Comparison of ENCODE assay signal across 14 mouse cellular contexts in the genomic region with DNA sequence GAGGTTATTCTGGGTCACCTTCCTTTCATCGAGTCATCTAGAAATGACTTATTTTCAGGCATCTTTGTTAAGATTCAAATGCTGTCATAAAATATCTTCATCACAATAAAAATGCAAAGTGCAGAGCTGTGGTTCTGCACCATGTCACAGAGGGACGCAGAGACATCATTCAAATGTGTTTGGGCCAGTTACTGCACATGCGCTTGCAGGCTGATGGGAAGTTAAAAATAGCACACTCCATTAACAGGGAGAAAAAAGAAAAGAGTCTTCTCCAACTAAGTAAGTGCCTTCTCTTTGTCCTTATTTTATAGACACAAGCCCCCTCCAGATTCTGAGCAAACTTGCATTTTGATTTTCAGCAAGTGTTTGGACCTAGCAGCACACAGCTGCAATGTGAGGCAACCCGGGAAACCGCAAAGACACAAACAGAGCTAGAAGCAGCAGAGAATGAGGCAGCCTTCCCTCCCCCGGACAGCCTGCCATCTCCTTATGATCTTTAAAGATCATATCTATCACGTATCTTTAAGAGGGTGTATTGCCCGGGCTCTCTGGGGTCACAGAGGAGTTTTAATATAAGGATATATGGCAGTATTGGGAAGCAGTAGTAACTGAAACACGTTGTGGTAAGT.
DNase-seq lines count a peak whose midpoint lies in the region; ATAC-seq and TF ChIP-seq lines count a peak whose summit lies in the region.
"Had no signal": no experiment of that assay in that cellular context is flagged by ENCODE, and none has a peak within 500 bp of the region (broad histone marks: within the 10 kb centered on the region; RNA-seq: fewer than 3 reads in every experiment).

No protein-coding gene starts in this region.

- H3K4me2 ChIP-seq in forebrain, postnatal 0 days (ENCODE audit: low read depth), result no peak overlapping the region
- H3K4me2 ChIP-seq in forebrain, embryonic 13.5 days, result no peak overlapping the region
- H3K4me2 ChIP-seq: hindbrain, embryonic 13.5 days had no signal

- WGBS in forebrain, postnatal 0 days, result 64% methylated on average over 9 of the region's 9 CpGs
- whole genome bisulfite sequencing in forebrain, embryonic 13.5 days, result 80% methylated on average over 9 of the region's 9 CpGs
- 84% methylated on average over 9 of the region's 9 CpGs for WGBS in thymus, adult 2 months

- peaks cover 3% of the 10 kb centered on the region; the same call in 1 of the 2 replicates for H3K4me1 ChIP-seq in forebrain, postnatal 0 days (ENCODE audit: insufficient read depth)
- H3K4me1 ChIP-seq in forebrain, embryonic 13.5 days, result no peaks in the 10 kb centered on the region
- H3K4me1 ChIP-seq in thymus, adult 2 months (replicated peaks; ENCODE audit: control insufficient read depth, insufficient read depth, low read length), result no peaks in the 10 kb centered on the region
- H3K4me1 ChIP-seq: hindbrain, embryonic 13.5 days; limb, embryonic 10.5 days had no signal

- H3K4me3 ChIP-seq in forebrain, postnatal 0 days (ENCODE audit: low read depth, low read length), result no peak overlapping the region
- no peak overlapping the region for H3K4me3 ChIP-seq in forebrain, embryonic 13.5 days
- no peak overlapping the region for H3K4me3 ChIP-seq in layer of hippocampus, adult 2 months
- H3K4me3 ChIP-seq in thymus, adult 2 months (ENCODE audit: control insufficient read depth, insufficient read depth, low read length), result no peak overlapping the region
- H3K4me3 ChIP-seq: hindbrain, embryonic 13.5 days; limb, embryonic 10.5 days had no signal

- TF ChIP-seq POLR2A in thymus, adult 2 months (IDR thresholded peaks at IDR 0.05; ENCODE audit: control insufficient read depth, extremely low read depth, insufficient read depth, low read length, poor library complexity), result no peak

- peak; percentile 24 for DNase-seq in forebrain, postnatal 0 days
- peak in 1 of 2 experiments; percentile 17 for DNase-seq in layer of hippocampus, adult 2 months (ENCODE audit: low spot score in 2 of 2)
- no peak for DNase-seq in layer of hippocampus, adult 8-10 months (ENCODE audit: low spot score in 2 of 2)
- DNase-seq in thymus, adult 2 months, result peak; percentile 33
- DNase-seq in thymus, postnatal 0 days (ENCODE audit: low spot score), result no peak
- DNase-seq in spleen, adult 12 weeks (ENCODE audit: low spot score), result no peak
- no peak for DNase-seq in kidney, postnatal 25 days
- DNase-seq: cerebellum, adult 11-12 months had no signal

- H3K36me3 ChIP-seq in forebrain, postnatal 0 days (ENCODE audit: insufficient read depth), result no peaks in the 10 kb centered on the region
- H3K36me3 ChIP-seq in forebrain, embryonic 13.5 days (ENCODE audit: poor library complexity, severe bottlenecking), result no peaks in the 10 kb centered on the region
- no peaks in the 10 kb centered on the region for H3K36me3 ChIP-seq in thymus, adult 2 months (ENCODE audit: control insufficient read depth, insufficient read depth, low read length)
- H3K36me3 ChIP-seq: G1E; hindbrain, embryonic 13.5 days; limb, embryonic 10.5 days had no signal

- no peaks in the 10 kb centered on the region for H3K9me3 ChIP-seq in forebrain, postnatal 0 days (ENCODE audit: low read length)
- no peaks in the 10 kb centered on the region for H3K9me3 ChIP-seq in forebrain, embryonic 13.5 days (replicated peaks)
- H3K9me3 ChIP-seq: hindbrain, embryonic 13.5 days; limb, embryonic 10.5 days had no signal

- peak; percentile 76 for ATAC-seq in forebrain, postnatal 0 days
- ATAC-seq in forebrain, embryonic 13.5 days, result no peak

- H3K9ac ChIP-seq in forebrain, postnatal 0 days, result no peak overlapping the region
- H3K9ac ChIP-seq in forebrain, embryonic 13.5 days, result no peak overlapping the region
- H3K9ac ChIP-seq: hindbrain, embryonic 13.5 days; liver, embryonic 14.5 days had no signal

- no peaks in the 10 kb centered on the region for H3K27me3 ChIP-seq in forebrain, postnatal 0 days (ENCODE audit: insufficient read depth, low read length)
- no peaks in the 10 kb centered on the region for H3K27me3 ChIP-seq in forebrain, embryonic 13.5 days
- no peaks in the 10 kb centered on the region for H3K27me3 ChIP-seq in thymus, adult 2 months (ENCODE audit: control insufficient read depth, insufficient read depth, low read length)
- H3K27me3 ChIP-seq: hindbrain, embryonic 13.5 days had no signal

- H3K27ac ChIP-seq in forebrain, postnatal 0 days (ENCODE audit: low read depth, low read length), result no peak overlapping the region
- no peak overlapping the region for H3K27ac ChIP-seq in forebrain, embryonic 13.5 days
- H3K27ac ChIP-seq in layer of hippocampus, adult 2 months, result peak overlapping the region; percentile 89
- H3K27ac ChIP-seq in thymus, adult 2 months (ENCODE audit: control insufficient read depth, insufficient read depth, low read length), result no peak overlapping the region
- H3K27ac ChIP-seq: hindbrain, embryonic 13.5 days; limb, embryonic 10.5 days; liver, embryonic 14.5 days; macrophage had no signal

- no peak for TF ChIP-seq CTCF in forebrain, postnatal 0 days (IDR thresholded peaks at IDR 0.05; ENCODE audit: low read depth)
- TF ChIP-seq CTCF in layer of hippocampus, adult 2 months (conservative IDR thresholded peaks at IDR 0.05), result no peak
- no peak for TF ChIP-seq CTCF in thymus, adult 2 months (IDR thresholded peaks at IDR 0.05; ENCODE audit: borderline replicate concordance, control insufficient read depth, extremely low read depth, insufficient read depth, low read length, poor library complexity)

Comparison
In these comparisons a context has a peak if more than half of its experiments do, and no peak if none do; other contexts are left out.
1. DNase-seq: peak in forebrain, postnatal 0 days (single experiment) and thymus, adult 2 months (single experiment); none in layer of hippocampus, adult 8-10 months (0 of 2), thymus, postnatal 0 days (single experiment), spleen, adult 12 weeks (single experiment) and kidney, postnatal 25 days (0 of 2).